Mouse (Mus musculus) cerebellum, postnatal 25 days (tissue): ENCODE results near the gene Aif1l.

Source experiments
- DNase-seq, 2 experiments: peaks; one replicate each; pipeline ENCODE4 v3.0.0; 2021; ENCODE audit warnings: mixed read lengths in 2 of 2

Aif1l gene

GRCm38 (mm10) chr2:32020229-32020628 is 70.3 kb downstream of the Aif1l start:
- DNase-seq: no peak
